Mouse (Mus musculus) frontal cortex, postnatal 25 days (tissue): ENCODE measurements around the gene Gm5089.
A peak's percentile ranks its signal among the peaks of the same experiment; 100 is the strongest.
"Not testable (repeated sequence)": the region's sequence is repeated elsewhere in the genome, so short reads cannot be mapped to it uniquely, and the experiment has no call there.

ENCODE experiments used
- DNase-seq, 2 experiments: peaks; one replicate each; pipeline ENCODE4 v3.0.0; 2022; ENCODE audit warnings: low spot score in 2 of 2

Gene Gm5089

GRCm38 (mm10) chr14:122463734-122464341 lies 12.9 kb upstream of the Gm5089 start:
- peak in 1 of 2 experiments; percentile 17 for DNase-seq

- DNase-seq = peak in 1 of 2 experiments; percentile 11
Measured at GRCm38 (mm10) chr14:122463080-122463691, 12.3 kb upstream of the Gm5089 start.

- no peak for DNase-seq
Measured at GRCm38 (mm10) chr14:122462689-122463079, 11.8 kb upstream of the Gm5089 start.

DNA sequence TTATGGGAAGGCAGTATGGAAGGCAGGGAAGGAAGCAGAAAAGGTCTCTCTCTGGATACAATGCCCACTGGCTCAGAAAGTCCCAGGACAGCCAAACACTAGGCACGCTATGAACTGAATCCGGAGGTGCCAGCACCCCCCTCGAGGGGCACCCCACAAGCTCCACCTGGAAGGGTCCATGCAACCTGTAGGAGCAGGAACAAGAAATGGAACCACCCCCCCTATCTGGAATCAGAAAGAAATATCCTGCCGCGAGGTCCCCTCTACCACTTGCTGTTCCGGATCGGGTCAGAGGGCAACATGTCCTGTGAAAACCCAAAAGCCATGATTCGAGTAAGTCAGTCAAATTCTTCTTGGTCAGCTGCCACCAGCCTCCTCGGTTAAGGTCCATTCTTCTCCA lies 11.1 kb upstream of the Gm5089 start:
- no peak for DNase-seq

GRCm38 (mm10) chr14:122461500-122461899 lies 10.6 kb upstream of the Gm5089 start:
- DNase-seq = no peak

DNA sequence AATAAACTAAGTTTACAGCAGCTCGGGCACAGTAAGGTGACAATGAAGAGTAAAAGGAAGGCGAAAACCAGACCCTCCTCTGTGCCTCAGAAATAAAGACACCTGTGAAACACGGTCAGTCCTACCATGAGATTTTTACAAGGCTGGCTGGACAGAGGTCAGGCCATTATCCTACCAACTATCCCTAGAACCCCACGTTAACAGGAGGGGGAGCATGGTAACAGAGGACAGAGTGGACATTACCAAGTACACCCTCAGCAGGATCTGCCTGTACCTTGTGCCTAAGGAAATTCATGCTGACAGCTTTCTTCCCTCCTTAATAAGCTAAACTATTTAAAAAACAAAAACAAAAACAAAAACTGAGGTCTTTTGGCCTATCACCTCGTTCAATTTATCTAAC lies 9.3 kb upstream of the Gm5089 start:
- no peak for DNase-seq

DNA sequence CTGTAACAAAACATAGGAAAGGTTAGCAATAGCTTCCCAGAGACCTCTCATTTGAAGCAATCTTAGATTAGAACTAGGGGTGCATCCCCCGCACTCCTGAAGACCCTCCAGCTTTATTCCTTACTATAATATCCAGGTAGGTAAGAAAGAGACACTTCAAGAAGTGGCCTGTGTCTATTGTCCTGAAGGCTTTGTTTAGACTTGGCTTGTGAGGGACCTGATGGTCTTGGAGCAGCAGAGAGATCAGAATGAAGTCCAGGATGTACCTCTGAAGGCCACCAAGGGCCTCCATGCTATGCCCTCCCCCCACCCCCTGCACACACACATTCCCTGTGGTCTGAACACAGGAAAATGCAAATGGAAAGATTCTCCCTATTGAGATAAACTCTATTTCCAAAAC lies 8.9 kb upstream of the Gm5089 start:
- no peak for DNase-seq

DNA sequence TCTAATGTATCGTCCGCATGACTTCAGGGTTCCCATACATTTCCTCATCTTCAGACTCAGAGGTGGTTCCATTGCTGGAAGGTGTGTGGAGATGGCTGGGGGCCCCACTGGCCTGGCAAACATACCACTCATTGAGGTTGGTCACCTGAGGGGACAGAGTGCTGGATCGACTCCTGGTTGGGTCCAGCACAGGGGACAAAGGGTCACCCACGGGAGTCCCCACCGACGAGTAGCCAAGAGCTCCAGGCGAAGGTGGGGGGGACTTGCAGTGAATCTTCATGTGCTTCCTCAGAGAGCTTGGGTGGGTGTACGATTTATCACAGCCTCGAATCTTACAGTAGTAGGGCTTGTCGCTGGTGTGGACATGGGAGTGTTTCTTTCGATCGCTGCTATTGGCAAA lies 8.4 kb upstream of the Gm5089 start:
- DNase-seq = not testable (repeated sequence)

- no peak for DNase-seq
Measured at GRCm38 (mm10) chr14:122455562-122455958, 4.6 kb upstream of the Gm5089 start.

- no peak for DNase-seq
Measured at GRCm38 (mm10) chr14:122454901-122455561, 4.1 kb upstream of the Gm5089 start.

- DNase-seq = no peak
Measured at GRCm38 (mm10) chr14:122453996-122454738, 3.3 kb upstream of the Gm5089 start.

DNA sequence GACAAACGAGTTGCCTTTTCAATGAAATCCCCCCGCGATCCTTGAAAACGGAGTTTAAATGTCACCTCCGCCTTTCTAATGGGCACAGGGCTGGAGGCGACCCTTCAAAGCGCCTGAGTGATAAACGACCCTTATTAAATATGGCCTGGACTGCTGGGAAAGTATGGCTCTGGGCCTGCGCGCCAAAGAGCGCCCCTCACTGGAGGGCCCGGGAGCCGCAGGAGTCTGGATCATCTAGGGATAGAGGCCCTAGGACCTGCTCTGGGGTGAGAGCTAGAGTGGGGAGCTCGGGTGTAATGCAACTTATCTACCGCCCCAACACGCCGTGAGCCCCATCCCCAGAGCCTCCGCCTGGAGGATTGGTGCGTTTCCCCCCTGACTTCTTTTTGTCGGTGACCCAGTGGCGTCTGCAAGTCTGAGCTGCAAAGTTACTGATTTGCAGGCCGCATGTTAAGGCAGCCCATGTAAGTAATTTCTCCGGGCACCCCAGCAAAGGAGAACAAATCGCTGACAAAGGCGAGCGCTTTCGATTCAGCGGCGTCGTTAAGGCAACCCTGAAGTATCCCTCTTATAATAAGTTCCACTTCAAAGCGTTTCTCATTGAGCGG lies 2.6 kb upstream of the Gm5089 start:
- DNase-seq = no peak

DNA sequence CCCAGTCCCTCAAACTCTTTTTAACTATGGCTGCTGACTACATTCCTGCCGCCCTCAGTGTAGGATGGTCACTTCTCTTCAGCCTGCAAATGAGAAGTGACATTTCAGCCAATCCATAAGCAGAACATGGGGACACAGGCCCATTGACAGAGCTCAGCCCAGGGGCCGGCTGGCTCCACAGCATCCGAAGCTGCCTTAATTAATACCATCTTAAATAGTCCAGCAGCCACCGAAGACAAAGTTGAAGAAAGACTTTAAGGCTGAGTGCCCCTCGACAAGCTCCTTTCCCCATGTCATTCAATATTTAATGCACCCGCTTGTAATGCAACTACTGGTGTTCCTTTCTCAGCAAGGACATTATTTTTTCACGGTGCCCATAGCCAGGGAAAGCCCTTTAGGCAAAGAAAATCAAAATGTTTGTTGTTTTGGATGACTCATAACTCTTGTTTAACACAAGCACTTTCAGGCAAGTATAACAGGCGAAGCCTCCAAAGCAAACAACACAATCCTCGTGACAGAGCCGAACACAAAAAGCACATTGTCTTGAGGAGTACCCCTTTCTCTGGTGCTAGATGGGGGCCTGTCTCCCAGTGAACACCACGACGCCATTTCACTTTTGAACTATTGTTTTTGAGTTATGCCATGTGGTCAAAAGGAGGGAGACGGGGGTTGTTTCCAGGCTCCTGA lies 1.9 kb upstream of the Gm5089 start:
- DNase-seq = no peak

DNA sequence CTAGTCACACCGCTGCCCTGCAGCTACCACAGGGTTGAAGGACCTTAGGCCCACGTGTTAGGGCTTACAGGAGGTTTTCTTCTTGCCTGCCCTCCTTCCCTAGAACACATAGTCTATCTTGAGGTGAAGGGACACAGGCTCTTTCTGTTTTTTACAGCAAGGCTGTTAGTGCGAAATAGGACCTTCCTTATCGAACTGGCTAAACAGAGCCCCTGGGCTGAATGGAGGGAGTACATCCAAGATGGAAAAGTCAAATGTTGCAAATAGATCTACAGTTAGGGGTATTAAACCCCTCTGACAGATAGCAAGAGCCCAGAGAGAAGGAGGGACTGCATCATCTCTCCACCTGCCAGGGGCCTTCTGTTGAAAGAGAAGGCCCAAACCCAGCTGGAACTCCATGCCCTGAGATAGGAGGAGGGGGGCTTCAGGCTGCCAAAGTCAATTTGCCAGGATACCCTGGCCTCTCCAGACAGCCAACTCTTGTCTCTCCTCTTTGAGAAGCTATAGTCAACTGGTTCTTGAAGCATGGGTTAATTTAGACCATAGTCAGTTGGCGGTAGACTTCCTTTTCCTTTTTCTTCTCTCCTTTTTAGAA lies 733 bp upstream of the Gm5089 start:
- no peak for DNase-seq

DNA sequence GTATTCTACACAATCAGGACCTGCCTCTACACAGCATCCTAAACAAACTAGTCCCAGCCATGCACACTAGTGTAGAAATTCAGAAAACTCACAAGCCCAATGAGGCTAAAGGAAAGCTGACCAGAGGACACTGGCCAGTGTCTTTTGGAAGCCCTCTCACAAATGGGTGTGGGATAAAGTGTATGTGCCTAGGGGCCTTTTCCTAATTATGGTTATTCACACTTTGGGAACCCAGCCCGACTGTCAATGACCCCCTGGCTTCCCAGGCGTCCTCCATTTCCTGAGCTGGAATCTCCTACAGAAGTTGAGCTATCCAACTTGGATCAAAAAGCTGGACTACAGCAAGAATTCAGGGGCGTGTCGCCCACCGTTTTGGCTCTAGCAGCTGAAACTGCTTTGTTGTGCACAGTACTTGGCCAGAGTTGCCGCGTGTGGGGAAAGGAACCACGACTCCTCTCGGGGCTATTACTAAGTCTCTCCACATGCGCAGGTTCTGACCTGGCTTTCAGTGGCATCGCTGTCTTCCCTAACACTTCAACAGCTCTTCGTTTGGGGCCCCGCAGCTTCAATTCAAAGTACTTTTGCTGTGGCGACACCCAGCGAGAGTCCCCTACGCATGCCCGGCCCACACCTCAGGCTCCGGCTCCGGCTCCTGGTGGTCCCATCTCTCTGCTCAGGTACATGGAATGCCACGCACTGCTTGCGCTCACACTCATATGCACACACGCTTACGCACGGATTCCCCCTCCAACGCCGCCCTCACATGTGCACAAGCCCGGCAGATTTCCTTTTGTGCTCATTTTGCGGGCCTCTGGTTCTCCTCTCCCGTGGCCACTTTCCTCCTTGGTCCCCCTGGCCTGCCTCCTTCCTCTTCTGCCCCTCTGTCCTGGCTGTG lies 1.1 kb downstream of the Gm5089 start:
- DNase-seq = no peak

GRCm38 (mm10) chr14:122436850-122437249 lies 14.1 kb downstream of the Gm5089 start:
- DNase-seq = no peak

DNA sequence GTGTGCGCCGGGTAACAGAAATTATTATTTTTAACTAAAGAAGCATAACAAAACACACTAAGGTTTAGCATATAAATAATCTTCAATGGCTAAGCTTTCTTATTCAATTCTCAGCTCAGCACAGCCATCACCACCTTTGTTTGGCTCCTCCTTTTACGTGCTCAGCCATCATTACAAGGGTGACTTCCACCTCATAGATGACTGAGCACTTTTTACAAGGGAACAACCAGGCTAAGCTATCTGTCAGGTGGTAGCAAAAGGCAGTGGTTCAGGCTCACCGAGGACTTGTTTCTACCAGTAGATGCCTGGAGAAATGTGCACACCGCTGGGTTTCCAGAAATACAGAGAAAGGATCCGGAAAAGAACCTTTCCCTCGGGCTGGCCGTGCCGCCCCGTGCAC lies 16.9 kb downstream of the Gm5089 start:
- no peak for DNase-seq

DNA sequence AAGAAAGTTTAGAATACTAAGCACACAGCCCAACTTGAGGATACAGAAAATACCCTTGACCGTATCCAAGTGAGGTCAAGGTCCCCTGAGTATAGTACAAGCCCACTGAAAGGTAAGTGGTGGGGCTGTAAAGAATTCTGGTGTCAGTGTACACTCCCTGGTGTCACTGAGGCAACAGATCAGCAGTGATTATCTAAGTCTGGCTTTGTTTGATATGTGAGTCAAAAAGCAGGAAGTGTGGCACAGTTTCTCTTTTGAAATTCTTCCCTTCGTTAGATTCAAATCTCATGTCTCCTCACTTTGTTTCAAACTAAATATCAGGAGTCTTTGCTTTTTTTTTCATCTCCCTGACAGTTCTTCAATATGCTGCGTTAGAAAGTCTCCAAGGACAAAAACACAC lies 18.4 kb downstream of the Gm5089 start:
- no peak for DNase-seq

DNA sequence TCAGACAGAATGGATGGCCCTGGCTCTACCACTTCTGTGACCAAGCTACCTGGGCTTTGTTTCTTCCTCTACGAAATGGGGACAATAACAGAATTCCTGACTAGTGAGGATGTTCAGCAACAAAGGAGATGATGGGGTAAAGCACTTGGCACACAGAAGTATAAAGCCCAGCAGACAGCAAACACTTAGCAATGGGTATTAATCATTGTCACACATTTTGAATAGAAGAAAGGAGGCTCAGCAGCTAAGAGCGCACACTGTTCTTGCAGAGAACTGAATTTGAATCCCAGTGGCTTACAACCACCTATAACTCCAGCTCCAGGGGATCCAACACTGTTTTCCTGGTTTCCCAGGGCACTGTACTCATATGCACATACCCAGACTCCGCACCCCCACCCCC lies 23.3 kb downstream of the Gm5089 start:
- no peak for DNase-seq

DNA sequence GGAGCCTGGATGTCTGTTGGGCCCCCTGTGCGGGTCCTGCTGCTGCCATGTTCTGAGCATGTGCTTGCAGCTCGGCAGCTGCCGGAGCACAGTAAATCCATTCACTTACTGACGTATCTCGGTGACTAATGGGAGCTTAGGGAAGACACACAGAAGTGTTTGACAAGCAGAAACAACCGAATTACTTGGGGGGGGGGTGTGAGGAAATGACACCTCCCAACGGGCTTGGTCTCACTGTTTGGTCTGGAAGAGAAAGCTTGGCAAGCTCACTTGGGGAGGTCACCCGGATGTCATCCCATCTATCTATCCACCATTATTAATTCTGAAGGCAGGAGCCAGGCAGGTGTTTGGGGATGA lies 23.7 kb downstream of the Gm5089 start:
- no peak for DNase-seq
